Mouse (Mus musculus): ENCODE results near the gene Gm10322.

- TF ChIP-seq POLR2A (IDR thresholded peaks at IDR 0.05; ENCODE audit: insufficient read depth, low read depth, low read length) (no peak), CTCF (IDR thresholded peaks at IDR 0.05; ENCODE audit: insufficient read depth, low read depth, low read length) (no peak)
These were observed 20.2 kb downstream of the Gm10322 start for GRCm38 (mm10) chr10:59636048-59636447.

Data from olfactory bulb, adult 2 months (tissue).